Mouse (Mus musculus) kidney, adult 2 months (tissue): ENCODE results near the gene Mrpl28.

Source experiments
- CTCF ChIP-seq: fragments of 200-500 bp; conservative IDR thresholded peaks from 2 replicates; pipeline ENCODE4 v1.5.1; 2011; ENCODE audit warnings: low read depth, mild to moderate bottlenecking, control low read depth, low read length, moderate library complexity, mixed read lengths; ENCODE audit not compliant: insufficient read depth, insufficient read length
- POLR2A ChIP-seq: fragments of 200-500 bp; IDR thresholded peaks from one replicate; pipeline ENCODE4 v1.6.1; 2011; ENCODE audit warnings: low read depth, low read length, control low read depth

- TF ChIP-seq POLR2A (no peak), CTCF (no peak)
Measured at GRCm38 (mm10) chr17:26143386-26143785, 20.1 kb downstream of the Mrpl28 start.
